Mouse (Mus musculus) forebrain, embryonic 16.5 days (tissue): ENCODE data around the gene Ppfia3. TPM values are rescaled to one million over a fixed set of nuclear protein-coding genes. Genes with fewer than 3 reads are reported as not detected.
A peak's percentile ranks its signal among the peaks of the same experiment; 100 is the strongest.

ENCODE experiments used
- ATAC-seq: fragments of 200-750 bp; cut with Nextera tagmentation; 2 replicates; pipeline ENCODE4 v1.8.0; 2017; ENCODE audit warnings: mild to moderate bottlenecking, moderate library complexity
- H3K27ac ChIP-seq: fragments of 300-500 bp; sonication (generic); 2 replicates; pipeline ENCODE4 v1.5.1; 2014; ENCODE audit warnings: low read length, control low read depth
- H3K27me3 ChIP-seq: fragments of 300-500 bp; sonication (generic); replicated peaks from 2 replicates; pipeline ENCODE4 v1.6.1; 2014; ENCODE audit warnings: low read length; ENCODE audit not compliant: control insufficient read depth, insufficient read depth
- H3K36me3 ChIP-seq: fragments of 300-500 bp; sonication (generic); 2 replicates; pipeline ENCODE4 v1.6.1; 2014; ENCODE audit not compliant: control insufficient read depth, insufficient read depth
- H3K4me1 ChIP-seq: fragments of 300-500 bp; sonication (generic); replicated peaks from 2 replicates; pipeline ENCODE4 v1.6.1; 2014; ENCODE audit warnings: low read length; ENCODE audit not compliant: control insufficient read depth, insufficient read depth
- H3K4me2 ChIP-seq: fragments of 300-500 bp; sonication (generic); 2 replicates; pipeline ENCODE4 v1.6.1; 2014; ENCODE audit warnings: mild to moderate bottlenecking, low read length, control low read depth
- H3K4me3 ChIP-seq: fragments of 300-500 bp; sonication (generic); replicated peaks from 2 replicates; pipeline ENCODE4 v1.5.1; 2014; ENCODE audit warnings: mild to moderate bottlenecking, low read length, control low read depth
- H3K9ac ChIP-seq: fragments of 300-500 bp; sonication (generic); replicated peaks from 2 replicates; pipeline ENCODE4 v1.6.1; 2014; ENCODE audit warnings: low read depth, low read length, control low read depth
- H3K9me3 ChIP-seq: fragments of 300-500 bp; sonication (generic); 2 replicates; pipeline ENCODE4 v1.6.1; 2016; ENCODE audit warnings: low read length; ENCODE audit not compliant: control insufficient read depth
- WGBS: fragments of 180-500 bp; shearing (Covaris S2); extraction: QIAGEN DNeasy Blood & Tissue Kit; methylation state at CpG from one replicate; pipeline ENCODE4 v1.1.7; 2014; 5-methylcytosine and 5-hydroxymethylcytosine counted together
- polyA plus RNA-seq: library from polyadenylated mRNA; unstranded; fragments of >200 nt; fragmentation: Nextera tagmentation; extraction: Ambion mirVana; gene quantifications from 2 replicates; pipeline ENCODE4 v1.2.1, GENCODE M21; 2015

The Ppfia3 gene
- polyA plus RNA-seq, 1 experiment from 2014 or later, result 19.7 TPM

- Histone ChIP-seq H3K9ac (peak within 1 kb of the TSS; percentile 74), H3K36me3 (peaks cover 10% of the 10 kb centered on the region), H3K9me3 (no peaks in the 10 kb centered on the region), H3K4me3 (peak within 1 kb of the TSS; percentile 66), H3K27ac (peak within 1 kb of the TSS; percentile 95), H3K4me1 (peaks cover 19% of the 10 kb centered on the region), H3K4me2 (peak within 1 kb of the TSS; percentile 94), H3K27me3 (no peaks in the 10 kb centered on the region)
- under 1% methylated on average over 60 of the region's 60 CpGs for WGBS
- ATAC-seq, result peak; percentile 97
Observed at GRCm38 (mm10) chr7:45395578-45396336, 28.9 kb upstream of the Ppfia3 start, which contains the start of gene Snrnp70. Gene Snrnp70 (minus strand): TSS chr7:45395742.

DNA sequence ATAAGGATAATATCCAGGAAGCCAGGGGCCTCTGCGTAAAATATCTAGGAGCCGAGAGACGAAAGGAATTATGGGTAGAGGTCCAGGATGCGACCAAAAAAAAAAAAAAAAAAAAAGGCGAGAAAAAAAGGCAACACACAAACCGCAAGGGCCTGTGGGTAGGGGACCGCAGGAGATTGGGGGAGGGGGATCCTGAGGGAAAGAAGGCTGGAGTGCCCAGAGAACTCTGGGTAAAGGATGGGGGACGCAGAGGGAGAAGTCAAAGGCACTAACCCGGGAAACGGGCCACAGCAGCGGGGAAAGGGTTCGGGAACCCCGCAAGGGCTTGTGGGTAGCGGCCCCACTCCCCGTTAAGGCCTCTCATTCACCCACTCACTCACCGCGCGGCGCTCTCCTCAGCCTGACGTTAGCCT lies 28.3 kb upstream of the Ppfia3 start:
- peak overlapping the region; percentile 94 for H3K4me2 ChIP-seq
- 0% methylated on average over 19 of the region's 20 CpGs for WGBS
- peak; percentile 79 for ATAC-seq

DNA sequence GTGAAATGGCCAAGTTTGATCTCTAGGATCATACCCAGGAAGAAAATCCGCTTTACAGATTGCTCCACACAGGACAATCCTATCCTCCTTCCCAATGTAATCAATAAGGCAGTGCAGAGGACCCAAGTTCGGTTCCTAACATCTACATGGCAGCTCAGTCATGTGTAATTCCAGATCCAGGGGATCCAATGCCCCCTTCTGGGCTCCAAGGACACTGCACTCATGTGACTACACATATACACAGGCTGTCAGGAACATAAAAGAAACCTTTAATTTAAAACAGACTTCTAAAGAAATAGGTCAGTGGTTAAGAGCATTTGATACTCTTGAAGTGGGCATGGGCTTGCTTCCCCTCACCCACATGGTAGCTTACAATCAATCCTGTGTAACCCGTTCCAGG lies 19.3 kb upstream of the Ppfia3 start:
- no peaks in the 10 kb centered on the region for H3K4me1 ChIP-seq
- H3K27ac ChIP-seq, result no peak overlapping the region
- no peak overlapping the region for H3K4me2 ChIP-seq
- no peak overlapping the region for H3K4me3 ChIP-seq
- H3K9ac ChIP-seq, result no peak overlapping the region
- WGBS, result 89% methylated on average over 3 of the region's 3 CpGs
- no peaks in the 10 kb centered on the region for H3K9me3 ChIP-seq
- H3K36me3 ChIP-seq, result peaks cover 70% of the 10 kb centered on the region
- no peak for ATAC-seq
- H3K27me3 ChIP-seq, result no peaks in the 10 kb centered on the region

More for the DNA sequence above, 28.3 kb upstream of the Ppfia3 start:
- Histone ChIP-seq H3K4me3 (peak overlapping the region; percentile 66), H3K9ac (peak overlapping the region; percentile 74), H3K9me3 (no peaks in the 10 kb centered on the region), H3K36me3 (peaks cover 16% of the 10 kb centered on the region), H3K27ac (peak overlapping the region; percentile 95), H3K4me1 (peaks cover 19% of the 10 kb centered on the region), H3K27me3 (no peaks in the 10 kb centered on the region)

GRCm38 (mm10) chr7:45376057-45376456 lies 9.2 kb upstream of the Ppfia3 start:
- H3K27me3 ChIP-seq, result no peaks in the 10 kb centered on the region
- no peaks in the 10 kb centered on the region for H3K4me1 ChIP-seq
- 71% methylated on average over 1 of the region's 1 CpGs for WGBS
- H3K4me3 ChIP-seq, result no peak overlapping the region
- H3K9ac ChIP-seq, result no peak overlapping the region
- no peaks in the 10 kb centered on the region for H3K9me3 ChIP-seq
- peak; percentile 41; the same call in 1 of the 2 replicates for ATAC-seq
- H3K4me2 ChIP-seq, result no peak overlapping the region
- H3K27ac ChIP-seq, result no peak overlapping the region
- H3K36me3 ChIP-seq, result peaks cover 51% of the 10 kb centered on the region

GRCm38 (mm10) chr7:45374620-45375019 lies 7.8 kb upstream of the Ppfia3 start:
- H3K4me1 ChIP-seq, result peaks cover 12% of the 10 kb centered on the region
- H3K27me3 ChIP-seq, result no peaks in the 10 kb centered on the region
- no peak overlapping the region for H3K9ac ChIP-seq
- WGBS, result 93% methylated on average over 8 of the region's 8 CpGs
- H3K36me3 ChIP-seq, result peaks cover 40% of the 10 kb centered on the region
- no peaks in the 10 kb centered on the region for H3K9me3 ChIP-seq
- no peak overlapping the region for H3K4me3 ChIP-seq
- H3K4me2 ChIP-seq, result no peak overlapping the region
- no peak overlapping the region for H3K27ac ChIP-seq
- no peak for ATAC-seq

GRCm38 (mm10) chr7:45372371-45372770 lies 5.6 kb upstream of the Ppfia3 start:
- H3K4me1 ChIP-seq, result peaks cover 23% of the 10 kb centered on the region
- no peaks in the 10 kb centered on the region for H3K9me3 ChIP-seq
- 81% methylated on average over 5 of the region's 5 CpGs for WGBS
- peaks cover 5% of the 10 kb centered on the region for H3K27me3 ChIP-seq
- H3K4me3 ChIP-seq, result no peak overlapping the region
- peaks cover 29% of the 10 kb centered on the region; the same call in 1 of the 2 replicates for H3K36me3 ChIP-seq
- H3K9ac ChIP-seq, result no peak overlapping the region
- no peak overlapping the region for H3K4me2 ChIP-seq
- no peak for ATAC-seq
- H3K27ac ChIP-seq, result no peak overlapping the region

GRCm38 (mm10) chr7:45370475-45371311 lies 3.9 kb upstream of the Ppfia3 start, which contains the start of gene Lin7b:
Gene Lin7b (minus strand): TSS chr7:45370583.
- H3K36me3 ChIP-seq, result peaks cover 16% of the 10 kb centered on the region; the same call in 1 of the 2 replicates
- WGBS, result 12% methylated on average over 28 of the region's 28 CpGs
- ATAC-seq, result peak; percentile 34
- H3K4me2 ChIP-seq, result peak within 1 kb of the TSS; percentile 71
- H3K4me1 ChIP-seq, result peaks cover 25% of the 10 kb centered on the region
- H3K27ac ChIP-seq, result no peak within 1 kb of the TSS
- H3K9me3 ChIP-seq, result no peaks in the 10 kb centered on the region
- peaks cover 5% of the 10 kb centered on the region for H3K27me3 ChIP-seq
- H3K4me3 ChIP-seq, result peak within 1 kb of the TSS; percentile 47
- H3K9ac ChIP-seq, result peak within 1 kb of the TSS; percentile 64

DNA sequence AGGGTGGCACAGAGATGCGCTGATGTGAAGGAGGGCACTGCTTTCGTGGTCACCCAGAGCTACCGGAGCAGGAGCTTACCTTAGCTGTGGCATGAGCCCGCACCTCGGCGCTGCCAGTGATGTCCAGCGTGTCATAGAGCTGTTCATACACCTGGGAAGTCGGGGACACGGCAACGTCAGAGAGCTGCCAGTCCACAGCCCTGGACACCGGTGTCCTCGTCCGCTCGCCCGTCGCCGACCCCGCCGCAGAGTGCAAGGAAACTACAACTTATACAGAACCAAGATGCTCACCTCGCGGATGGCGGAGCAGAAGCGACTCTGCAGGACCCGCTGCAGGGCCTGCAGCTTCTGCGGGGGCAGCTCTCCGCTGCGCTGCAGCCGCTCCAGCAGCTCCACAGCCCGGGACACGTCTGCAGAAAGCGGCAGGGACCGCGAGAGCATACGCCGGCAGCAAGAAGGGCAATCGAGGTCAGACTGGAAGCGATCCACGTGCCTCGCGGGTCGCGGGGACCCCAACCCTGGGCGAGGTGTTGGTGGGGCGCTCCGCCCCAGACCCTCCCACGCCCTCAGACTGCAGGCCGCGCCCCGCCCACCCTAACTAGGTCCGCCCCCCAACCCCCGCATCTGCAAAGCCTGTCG lies 3.1 kb upstream of the Ppfia3 start:
- H3K4me3 ChIP-seq, result peak overlapping the region; percentile 47
- H3K9ac ChIP-seq, result peak overlapping the region; percentile 64
- H3K4me2 ChIP-seq, result peak overlapping the region; percentile 71
- H3K4me1 ChIP-seq, result peaks cover 33% of the 10 kb centered on the region
- peaks cover 13% of the 10 kb centered on the region; the same call in 1 of the 2 replicates for H3K36me3 ChIP-seq
- no peak; the same call in 1 of the 2 replicates for ATAC-seq
- H3K27ac ChIP-seq, result no peak overlapping the region
- 8% methylated on average over 49 of the region's 52 CpGs for WGBS
- no peaks in the 10 kb centered on the region for H3K9me3 ChIP-seq
- H3K27me3 ChIP-seq, result peaks cover 5% of the 10 kb centered on the region
